Mouse (Mus musculus): ENCODE measurements around the gene Zfp467.

The Zfp467 gene

GRCm38 (mm10) chr6:48411193-48412092 lies 34.2 kb downstream of the Zfp467 start:
- DNase-seq (ENCODE audit: low spot score): no peak

GRCm38 (mm10) chr6:48410551-48410950 lies 35.1 kb downstream of the Zfp467 start:
- DNase-seq (ENCODE audit: low spot score): no peak

GRCm38 (mm10) chr6:48409726-48410343 lies 35.8 kb downstream of the Zfp467 start:
- no peak for DNase-seq (ENCODE audit: low spot score)

- no peak for DNase-seq (ENCODE audit: low spot score)
Measured at GRCm38 (mm10) chr6:48404071-48404470, 41.6 kb downstream of the Zfp467 start.

- no peak for DNase-seq (ENCODE audit: low spot score)
Measured at GRCm38 (mm10) chr6:48399906-48400305, 45.7 kb downstream of the Zfp467 start.

- DNase-seq (ENCODE audit: low spot score): no peak
Measured at GRCm38 (mm10) chr6:48397336-48397735, 48.3 kb downstream of the Zfp467 start.

- DNase-seq (ENCODE audit: low spot score): no peak
Measured at GRCm38 (mm10) chr6:48396686-48397085, 48.9 kb downstream of the Zfp467 start.

GRCm38 (mm10) chr6:48396008-48396595 lies 49.5 kb downstream of the Zfp467 start:
- no peak for DNase-seq (ENCODE audit: low spot score)

- DNase-seq (ENCODE audit: low spot score): peak; percentile 94
Measured at GRCm38 (mm10) chr6:48395105-48396007, 50.3 kb downstream of the Zfp467 start, which contains the start of gene Krba1. Gene Krba1 (plus strand): TSS chr6:48395586.

- no peak for DNase-seq (ENCODE audit: low spot score)
Measured at GRCm38 (mm10) chr6:48393811-48394210, 51.8 kb downstream of the Zfp467 start.

GRCm38 (mm10) chr6:48388221-48388620 lies 57.4 kb downstream of the Zfp467 start:
- no peak for DNase-seq (ENCODE audit: low spot score)

Data from testis, postnatal 14 days (tissue).